Mouse (Mus musculus): ENCODE measurements around the gene Trove2. TPM values are rescaled to one million over a fixed set of nuclear protein-coding genes. Genes with fewer than 3 reads are reported as not detected.

Trove2 gene
- 10 to 100 TPM; 28.3 to 28.8 TPM for total RNA-seq (2021)

GRCm38 (mm10) chr1:143776446-143777411 lies at the start of gene Trove2, which contains the start of gene Uchl5:
Trove2 (minus strand) TSS chr1:143777068.
Uchl5 (plus strand) TSS chr1:143777272.
- peak; percentile 97 to 98 for DNase-seq (ENCODE audit: low spot score in 2 of 2)
- intact Hi-C loops (cut with DNase I): no loop called here

DNA sequence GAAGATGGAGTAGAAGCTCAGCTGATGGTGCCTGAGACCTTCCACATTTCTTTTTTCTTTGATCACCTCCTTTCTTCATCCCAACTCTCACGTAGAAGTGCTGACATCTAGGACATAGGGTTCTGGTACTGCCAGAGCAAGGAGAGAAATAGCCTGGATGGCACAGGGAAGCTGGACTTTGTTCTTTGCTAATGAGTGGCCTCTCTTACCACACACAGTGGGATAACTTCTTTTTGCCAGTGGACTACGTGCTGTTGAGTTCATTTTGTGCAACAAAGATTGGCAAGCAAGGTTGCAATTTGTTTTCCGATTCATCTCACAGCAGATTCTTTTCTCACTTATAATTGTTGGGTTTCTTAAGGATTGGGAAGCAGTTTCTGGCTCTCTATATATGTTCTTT lies 45.8 kb upstream of the Trove2 start:
- intact Hi-C loops (cut with DNase I): loop anchor here (5.0 kb wide), 1 partner anchor 385 kb away; no protein-coding TSS in a partner anchor
- DNase-seq (ENCODE audit: low spot score in 2 of 2): no peak

- intact Hi-C loops (cut with DNase I): loop anchor here (5.0 kb wide), 1 partner anchor 387 kb away; no protein-coding TSS in a partner anchor
- no peak for DNase-seq (ENCODE audit: low spot score in 2 of 2)
These were observed 43.4 kb upstream of the Trove2 start for GRCm38 (mm10) chr1:143820096-143820877.

GRCm38 (mm10) chr1:143813676-143814360 lies 37.0 kb upstream of the Trove2 start:
- DNase-seq (ENCODE audit: low spot score in 2 of 2): peak; percentile 68 to 70
- intact Hi-C loops (cut with DNase I): loop anchor here (1.0 kb wide), 1 partner anchor 190 kb away; the partner anchor contains the start of gene Rgs2

GRCm38 (mm10) chr1:143809062-143809461 lies 32.2 kb upstream of the Trove2 start:
- no peak for DNase-seq (ENCODE audit: low spot score in 2 of 2)

GRCm38 (mm10) chr1:143803537-143803936 lies 26.7 kb upstream of the Trove2 start:
- peak; percentile 38 to 82 for DNase-seq (ENCODE audit: low spot score in 2 of 2)
- intact Hi-C loops (cut with DNase I): loop anchor here (2.0 to 5.0 kb wide), 2 partner anchors 203 to 394 kb away; no protein-coding TSS in a partner anchor

More at GRCm38 (mm10) chr1:143809062-143809461, 32.2 kb upstream of the Trove2 start:
- intact Hi-C loops (cut with DNase I): no loop called here

- no peak for DNase-seq (ENCODE audit: low spot score in 2 of 2)
- intact Hi-C loops (cut with DNase I): no loop called here
These were observed 11.8 kb upstream of the Trove2 start for GRCm38 (mm10) chr1:143788584-143789227.

DNA sequence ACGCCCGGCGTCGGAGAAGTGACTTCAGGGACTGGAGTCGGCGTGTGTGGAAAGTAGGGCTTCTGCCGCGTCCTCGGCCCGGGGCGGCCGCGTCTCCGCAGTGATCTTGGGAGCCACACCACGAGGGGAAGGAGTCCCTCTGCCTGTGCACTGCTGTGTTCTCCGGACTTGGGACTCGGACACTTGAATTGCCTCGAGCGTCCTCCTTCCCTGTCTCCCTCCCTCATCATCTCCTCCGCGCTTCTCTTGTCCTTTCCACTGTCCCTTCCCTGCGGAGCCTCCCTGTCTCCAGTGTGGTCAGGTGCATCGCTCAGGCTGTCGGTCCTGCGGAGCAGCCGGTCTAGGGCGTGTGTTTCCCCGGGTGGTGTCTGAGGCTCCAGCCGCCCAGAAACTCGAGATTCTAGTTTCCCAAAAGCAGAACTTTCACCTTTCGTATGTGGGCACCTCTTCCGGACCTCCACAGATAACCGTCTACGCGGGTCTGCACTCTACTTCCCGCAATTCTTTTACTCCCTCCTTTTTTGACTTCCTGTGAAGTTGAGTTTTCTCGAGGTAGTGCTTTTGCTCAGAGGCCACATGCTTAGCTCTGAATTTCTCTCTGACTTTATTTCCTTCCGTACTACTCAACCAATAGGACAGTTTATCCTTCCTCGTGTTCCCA lies 820 bp upstream of the Trove2 start:
- intact Hi-C loops (cut with DNase I): no loop called here
- peak in 1 of 2 experiments; percentile 28 for DNase-seq (ENCODE audit: low spot score in 2 of 2)

GRCm38 (mm10) chr1:143773909-143774308 lies 3.0 kb downstream of the Trove2 start:
- intact Hi-C loops (cut with DNase I): no loop called here
- DNase-seq (ENCODE audit: low spot score in 2 of 2): peak in 1 of 2 experiments; percentile 61

DNA sequence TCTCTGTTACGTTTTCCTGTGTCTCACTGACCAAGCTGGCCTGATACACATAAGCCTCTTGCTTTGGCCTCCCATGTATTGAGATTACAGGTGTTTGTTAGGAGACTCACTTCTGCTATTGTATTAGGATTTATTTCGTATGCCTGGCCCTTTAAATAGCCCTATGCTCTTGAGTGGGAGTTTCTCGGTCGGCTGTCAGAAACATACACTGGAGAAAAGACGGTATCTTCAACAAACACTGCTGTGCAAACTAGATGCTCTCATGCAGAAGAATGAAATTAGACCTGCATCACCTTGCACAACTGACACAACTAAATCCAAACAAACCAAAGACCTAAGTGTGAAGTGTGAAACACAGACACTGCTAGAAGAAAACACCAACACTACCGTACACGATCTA lies 3.8 kb downstream of the Trove2 start:
- no peak for DNase-seq (ENCODE audit: low spot score in 2 of 2)
- intact Hi-C loops (cut with DNase I): no loop called here

- intact Hi-C loops (cut with DNase I): no loop called here
- no peak for DNase-seq (ENCODE audit: low spot score in 2 of 2)
These were observed 6.3 kb downstream of the Trove2 start for GRCm38 (mm10) chr1:143770444-143771109.

DNA sequence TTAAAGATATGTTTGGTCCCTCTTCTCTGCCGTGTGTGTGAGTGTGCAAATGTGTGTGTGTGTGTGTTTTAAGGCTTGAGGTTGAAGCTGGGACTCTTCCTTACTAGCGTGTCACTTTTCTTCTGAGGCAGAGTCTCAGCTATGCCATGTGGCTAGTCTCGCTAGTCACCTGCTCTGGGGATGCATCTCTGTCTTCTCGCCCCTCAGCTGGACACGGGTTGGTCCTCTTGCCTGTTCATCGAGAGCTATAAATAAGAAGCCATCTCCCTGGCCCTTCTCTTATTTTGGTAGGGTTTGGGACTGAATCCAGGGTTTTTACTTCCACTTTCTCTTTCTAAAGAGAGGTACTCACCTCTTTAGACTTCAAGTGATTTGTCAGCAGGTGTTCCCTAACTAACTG lies 10.6 kb downstream of the Trove2 start:
- no peak for DNase-seq (ENCODE audit: low spot score in 2 of 2)
- intact Hi-C loops (cut with DNase I): no loop called here

GRCm38 (mm10) chr1:143765801-143766200 lies 11.1 kb downstream of the Trove2 start:
- intact Hi-C loops (cut with DNase I): no loop called here

GRCm38 (mm10) chr1:143764443-143764842 lies 12.4 kb downstream of the Trove2 start:
- intact Hi-C loops (cut with DNase I): no loop called here
- DNase-seq (ENCODE audit: low spot score in 2 of 2): no peak

More at GRCm38 (mm10) chr1:143765801-143766200, 11.1 kb downstream of the Trove2 start:
- DNase-seq (ENCODE audit: low spot score in 2 of 2): no peak

DNA sequence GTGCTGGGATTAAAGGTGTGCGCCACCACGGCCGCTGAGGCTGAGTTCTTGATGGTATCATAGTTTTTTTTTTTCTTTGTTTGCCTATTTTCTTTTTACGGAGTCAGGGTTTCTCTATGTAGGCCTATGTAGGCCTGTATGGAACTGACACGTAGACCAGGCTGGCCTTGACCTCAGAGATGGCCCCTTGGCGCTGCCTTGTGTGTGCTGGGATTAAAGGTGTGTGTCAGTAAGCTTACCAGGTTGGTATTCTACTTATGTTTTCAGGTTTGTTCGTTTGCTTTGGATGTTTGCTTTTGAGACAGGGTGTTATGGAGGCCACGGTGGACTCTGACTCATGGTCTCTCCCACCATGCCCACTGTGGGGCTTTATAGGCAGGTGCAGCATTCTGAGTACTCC lies 14.7 kb downstream of the Trove2 start:
- intact Hi-C loops (cut with DNase I): no loop called here

DNA sequence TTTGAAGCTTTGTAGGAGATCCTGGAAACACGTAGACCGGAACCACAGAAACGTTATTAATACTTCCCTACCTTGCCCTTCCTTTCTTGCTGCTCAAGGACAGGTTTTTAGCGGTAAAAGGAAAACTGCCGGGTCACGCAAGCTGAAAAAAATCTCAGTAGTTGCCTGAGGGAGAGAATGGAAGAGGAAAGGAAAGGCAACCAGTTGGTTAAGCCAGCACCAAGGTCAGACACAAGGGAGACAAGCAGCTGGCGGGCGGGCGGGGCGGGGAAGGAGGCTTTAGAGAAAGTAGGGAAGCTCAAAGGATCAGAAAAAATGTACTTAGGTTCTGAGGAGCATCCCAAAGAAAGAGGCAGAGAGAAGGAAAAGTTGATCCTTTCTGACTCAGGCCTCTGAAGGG lies 31.0 kb downstream of the Trove2 start:
- intact Hi-C loops (cut with DNase I): no loop called here
- DNase-seq (ENCODE audit: low spot score in 2 of 2): no peak

More for the DNA sequence above, 14.7 kb downstream of the Trove2 start:
- DNase-seq (ENCODE audit: low spot score in 2 of 2): no peak

DNA sequence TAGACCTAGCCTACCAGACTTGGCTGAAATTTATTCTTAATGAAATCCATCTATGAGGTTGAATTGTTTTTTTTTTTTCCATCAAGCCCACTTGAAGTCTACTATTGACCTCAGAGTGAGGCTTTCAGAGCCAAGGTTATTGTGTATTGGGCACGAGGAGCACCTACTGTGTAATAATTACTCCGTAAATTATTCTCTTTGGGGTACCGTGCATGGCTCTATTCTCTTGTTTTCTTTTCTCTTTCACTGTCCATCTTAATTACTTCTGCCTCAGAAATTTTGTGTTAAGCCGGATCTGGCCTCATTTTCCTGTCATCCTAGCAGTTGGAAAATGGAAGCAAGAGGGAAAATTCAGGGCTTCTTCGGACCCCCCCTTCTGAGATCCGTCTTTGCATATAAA lies 34.7 kb downstream of the Trove2 start:
- DNase-seq (ENCODE audit: low spot score in 2 of 2): no peak
- intact Hi-C loops (cut with DNase I): no loop called here

DNA sequence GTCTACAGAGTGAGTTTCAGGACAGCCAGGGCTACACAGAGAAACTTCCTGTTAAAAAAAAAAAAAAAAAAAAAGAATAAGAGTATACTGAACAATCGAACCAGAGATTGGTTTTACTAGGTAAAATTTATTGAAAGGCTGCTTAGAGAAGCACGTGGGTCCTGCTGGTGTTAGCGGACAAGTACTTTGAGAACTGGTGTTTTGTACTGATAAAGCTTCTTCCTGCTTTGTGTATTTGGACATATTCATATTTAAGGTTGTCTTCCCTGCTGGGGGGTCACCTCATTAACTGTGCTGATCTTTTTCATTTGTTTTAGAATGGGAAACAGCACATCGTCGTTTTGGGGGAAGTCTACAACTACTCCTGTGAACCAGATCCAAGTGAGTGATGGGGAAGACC lies 35.5 kb downstream of the Trove2 start:
- intact Hi-C loops (cut with DNase I): no loop called here

More for the DNA sequence above, 35.5 kb downstream of the Trove2 start:
- DNase-seq (ENCODE audit: low spot score in 2 of 2): no peak
